Mouse (Mus musculus) adrenal gland (tissue): ENCODE results near the gene Olfml2b.

Experiments
- intact Hi-C: fragments of 180-260 bp; cut with DNase I; formaldehyde crosslinking; loops from one replicate; pipeline ENCODE4 v1.15.1; 2025

Olfml2b gene

DNA sequence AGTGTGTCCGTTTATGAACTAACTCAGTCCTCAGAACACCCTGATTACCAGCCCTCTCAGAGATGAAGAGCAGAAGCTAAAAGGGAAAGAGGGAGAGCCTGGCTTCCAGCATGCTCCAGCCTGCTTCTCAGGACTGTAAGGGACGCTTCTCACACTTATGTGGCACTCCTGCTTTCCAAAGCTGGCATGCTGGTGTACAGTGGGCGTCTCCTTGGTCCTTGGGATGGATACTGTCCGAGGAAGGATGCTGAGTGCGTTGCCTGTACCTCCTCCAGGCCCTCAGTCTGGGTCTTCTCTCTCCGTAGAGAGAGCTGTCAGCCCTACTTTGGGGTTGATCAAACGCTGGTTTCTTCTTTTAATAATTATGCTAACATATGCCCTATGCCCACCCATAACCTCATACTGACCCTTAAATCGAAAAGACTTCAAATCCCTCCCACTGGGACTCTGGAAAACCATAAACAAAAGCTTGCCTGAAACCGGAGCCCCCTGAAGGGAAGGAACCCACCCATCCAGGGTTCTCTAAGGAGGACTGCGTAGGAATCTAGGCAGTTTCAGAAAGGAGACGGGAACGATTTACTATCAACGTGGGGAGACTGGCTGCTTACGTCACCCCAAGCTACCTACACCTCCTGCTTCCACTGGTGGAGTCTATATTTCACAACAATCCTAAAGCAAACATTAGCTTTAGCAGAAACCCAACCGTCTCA is 1.7 kb downstream of the Olfml2b start:
- intact Hi-C loops: no loop called here

DNA sequence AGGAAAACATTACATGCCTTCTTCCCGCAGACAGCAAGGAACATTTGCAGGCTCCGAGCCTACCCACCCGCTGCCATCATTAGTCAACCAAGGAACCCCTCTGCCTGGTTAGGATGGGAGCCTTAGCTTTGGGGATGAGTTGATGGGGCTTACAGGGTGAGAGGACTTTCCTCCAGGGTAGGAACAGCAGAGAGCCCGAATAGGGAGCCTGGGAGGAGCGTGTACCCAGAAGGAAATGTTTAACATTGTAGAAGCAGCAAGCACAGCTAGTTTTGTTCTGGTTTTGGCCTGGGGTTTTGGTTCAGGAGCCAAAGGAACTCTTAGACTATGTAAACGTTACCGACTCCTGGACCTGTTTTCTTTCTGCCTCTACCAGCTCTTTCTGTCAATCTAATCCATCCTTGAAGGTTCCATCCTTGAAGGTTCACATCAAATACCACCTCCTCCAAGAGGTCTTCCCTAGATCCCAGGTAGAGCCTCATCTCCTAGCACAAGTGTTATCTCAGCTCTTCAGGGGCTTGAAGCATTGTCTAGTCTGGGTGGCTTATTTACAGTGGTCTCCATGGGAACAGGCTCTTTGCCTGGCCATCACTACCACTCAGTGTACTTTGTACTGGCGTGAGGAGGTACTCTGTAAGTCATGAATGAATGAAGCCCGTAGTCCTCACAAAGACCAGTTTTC is 2.4 kb downstream of the Olfml2b start:
- intact Hi-C loops: no loop called here

DNA sequence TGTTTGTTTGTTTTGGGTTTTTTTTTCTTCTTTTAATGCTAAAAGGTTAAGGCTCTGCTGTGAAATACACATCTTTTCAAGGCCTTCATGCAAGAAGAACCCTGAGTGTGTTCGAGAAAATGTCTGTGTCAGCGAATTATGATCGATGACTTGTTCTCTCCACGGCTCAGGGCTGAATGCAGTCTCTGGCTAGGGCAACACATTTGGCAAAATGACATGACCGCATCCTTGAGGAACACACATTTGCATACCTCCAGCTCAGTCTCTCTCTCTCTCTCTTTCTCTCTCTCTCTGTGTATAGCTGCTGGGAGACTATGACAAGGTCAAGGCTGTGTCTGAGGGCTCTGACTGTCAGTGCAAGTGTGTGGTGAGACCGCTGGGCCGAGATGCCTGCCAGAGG is 3.0 kb downstream of the Olfml2b start:
- intact Hi-C loops: no loop called here

GRCm38 (mm10) chr1:170647971-170648514 is 3.7 kb downstream of the Olfml2b start:
- intact Hi-C loops: no loop called here

DNA sequence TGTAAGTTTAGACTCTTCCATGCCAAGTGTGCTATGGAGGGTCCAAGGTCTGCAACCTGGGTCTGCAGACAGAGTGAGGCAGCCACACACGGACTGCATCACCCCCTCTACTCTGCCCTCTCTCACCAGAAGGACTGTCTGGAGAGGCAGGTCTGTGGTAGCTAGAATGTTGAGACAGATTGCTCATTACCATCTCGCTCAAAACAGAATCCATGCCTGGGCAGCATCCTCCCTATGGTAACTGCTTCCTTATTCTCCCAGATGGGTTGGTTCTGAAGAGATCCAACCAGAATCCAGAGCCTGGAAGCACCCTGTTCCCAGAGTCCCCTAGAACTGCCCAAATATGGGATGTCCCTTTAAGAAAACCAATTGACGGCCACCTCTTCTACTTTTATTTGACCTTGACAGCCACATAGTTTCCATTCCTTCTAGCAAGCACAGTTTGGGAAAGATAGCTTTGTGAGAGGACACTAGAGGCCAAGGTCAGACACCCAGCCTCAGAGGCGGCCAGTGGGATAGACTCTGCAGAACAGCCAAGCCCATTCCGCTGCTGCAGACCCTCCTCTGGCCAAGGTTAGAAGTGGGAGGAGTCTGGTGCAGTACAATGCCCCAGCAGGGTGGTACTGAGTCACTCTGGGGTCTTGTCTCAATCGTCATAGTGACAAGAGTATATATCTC is 6.9 kb downstream of the Olfml2b start:
- intact Hi-C loops: no loop called here

DNA sequence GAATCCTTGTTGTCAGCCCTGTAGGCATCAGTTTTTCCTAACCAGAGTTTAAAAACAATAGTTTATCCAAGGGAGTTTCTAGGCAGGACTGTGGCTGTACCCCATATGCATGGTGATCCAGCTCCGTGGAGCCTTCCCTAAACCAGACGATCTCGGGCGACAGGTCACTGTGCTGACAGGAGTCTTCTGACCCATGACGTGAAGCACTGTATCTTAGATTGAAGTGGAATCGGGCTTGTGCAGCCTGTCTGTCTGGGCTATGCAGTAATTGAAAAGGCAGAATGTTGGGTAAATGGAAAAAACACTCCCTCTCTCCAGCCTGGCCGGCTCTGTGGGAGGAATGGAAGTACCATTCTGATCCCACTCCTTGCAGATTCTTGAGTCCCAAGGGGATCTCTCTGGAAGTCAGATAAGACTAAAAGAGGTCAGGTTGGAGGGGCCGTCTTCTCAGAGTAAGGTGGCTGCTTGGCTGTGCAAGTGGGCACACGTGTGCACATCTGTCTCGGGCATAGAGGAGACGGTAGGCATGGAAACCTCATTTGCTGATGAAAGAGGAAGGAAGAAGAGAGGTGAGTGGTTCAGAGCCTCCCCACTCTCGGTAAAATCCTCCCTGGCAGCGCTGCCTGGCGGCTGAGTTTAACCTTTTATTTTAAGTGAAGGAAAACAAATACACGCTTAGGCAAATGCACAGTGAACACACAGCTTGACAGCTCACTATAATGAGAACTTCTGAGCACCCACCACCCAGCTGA is 7.8 kb downstream of the Olfml2b start:
- intact Hi-C loops: no loop called here

DNA sequence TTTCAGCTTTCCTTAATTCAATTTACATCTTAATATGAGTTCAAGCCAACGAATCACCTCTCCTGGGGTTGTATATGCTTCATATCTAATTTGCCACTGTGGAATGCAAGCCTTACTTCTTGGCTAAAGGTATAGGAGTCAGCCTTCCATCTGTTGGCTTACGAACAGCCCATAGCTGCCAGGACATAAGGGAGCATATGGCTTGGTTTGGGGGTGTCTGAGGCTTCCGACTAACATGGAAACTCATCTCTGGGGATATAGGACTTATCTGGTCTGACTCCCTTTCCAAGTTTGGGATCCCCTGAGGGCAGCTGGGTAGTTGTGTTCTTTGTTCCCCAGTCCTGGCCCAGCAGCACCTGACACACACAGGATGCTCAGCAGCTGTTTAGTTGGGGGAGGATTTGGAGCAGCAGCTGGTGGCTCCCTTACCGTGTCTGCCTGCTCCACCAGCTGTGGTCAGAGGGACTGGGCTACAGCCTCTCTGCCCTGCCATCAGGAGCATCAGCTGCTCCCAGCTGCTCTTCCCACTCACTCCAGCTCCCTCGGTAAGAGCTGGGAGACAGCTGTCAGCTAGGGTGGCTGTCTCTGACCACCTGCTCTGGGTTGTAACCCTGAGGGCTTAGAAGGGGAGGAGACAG is 11.1 kb downstream of the Olfml2b start:
- intact Hi-C loops: no loop called here

DNA sequence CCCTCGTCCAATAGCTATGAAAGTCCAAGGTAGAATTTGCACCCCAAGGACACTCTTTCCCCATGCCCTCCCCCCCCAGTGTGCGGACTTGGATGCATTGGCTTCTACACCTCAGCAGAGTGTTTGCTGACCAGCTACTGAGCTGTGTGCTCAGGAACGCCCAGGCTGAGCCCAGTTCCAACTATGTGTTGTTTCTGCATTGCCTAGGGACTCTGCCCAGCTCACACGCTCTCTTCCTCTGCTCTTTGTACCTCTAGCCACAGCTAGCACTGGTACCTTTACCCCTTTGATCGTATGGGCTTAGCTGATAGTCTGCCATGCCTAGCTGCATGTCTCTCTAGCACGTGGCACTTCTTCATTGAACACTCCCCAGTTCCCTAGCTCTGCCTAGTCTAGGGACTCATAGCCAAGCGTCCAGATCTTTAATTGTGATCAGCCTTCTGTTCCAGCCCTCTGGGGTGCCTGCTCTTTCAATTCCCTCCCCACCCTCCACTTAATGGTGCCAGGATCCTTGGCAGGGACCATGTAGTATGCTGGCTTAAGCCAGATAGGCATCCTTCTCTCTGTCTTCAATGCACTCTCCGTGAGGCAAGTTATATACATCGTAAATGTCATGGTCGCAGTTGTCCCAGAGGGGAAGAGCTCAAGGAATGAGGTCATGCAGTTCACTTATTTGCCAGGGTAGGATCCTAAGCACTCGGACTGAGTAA is 12.3 kb downstream of the Olfml2b start:
- intact Hi-C loops: no loop called here

GRCm38 (mm10) chr1:170657228-170657521 is 12.8 kb downstream of the Olfml2b start:
- intact Hi-C loops: no loop called here

DNA sequence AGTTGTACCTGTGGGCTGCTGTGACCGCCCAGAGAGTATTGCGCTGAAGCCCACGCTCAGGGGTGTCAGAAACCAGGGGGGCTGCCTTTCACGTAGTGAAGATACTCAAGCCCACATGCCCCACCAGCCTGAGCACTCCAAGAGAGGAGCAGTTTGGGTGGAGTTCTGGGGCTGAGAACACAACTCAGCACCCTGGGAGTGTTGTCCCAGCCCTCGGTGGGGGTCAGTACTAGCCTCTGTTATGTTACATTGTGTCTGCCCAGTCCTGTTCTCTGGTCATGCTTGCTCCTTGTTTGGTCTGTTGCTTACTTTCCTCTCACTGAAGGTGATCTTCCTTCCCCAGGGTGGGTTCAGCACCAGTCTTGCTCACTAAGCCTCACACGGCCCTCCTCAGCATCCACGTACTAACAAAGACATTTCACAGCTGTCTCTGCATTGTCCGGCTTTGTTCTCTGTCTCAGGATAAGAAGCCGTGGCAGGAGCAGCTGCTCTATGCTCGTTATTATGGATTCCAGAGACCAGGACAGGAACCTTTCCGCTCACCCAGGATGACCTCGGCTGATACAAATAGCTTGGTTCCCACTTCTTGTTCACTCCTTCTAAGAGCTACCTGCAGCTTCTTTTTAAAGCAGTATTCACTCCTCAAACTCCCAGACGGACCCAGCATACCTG is 13.4 kb downstream of the Olfml2b start:
- intact Hi-C loops: no loop called here

DNA sequence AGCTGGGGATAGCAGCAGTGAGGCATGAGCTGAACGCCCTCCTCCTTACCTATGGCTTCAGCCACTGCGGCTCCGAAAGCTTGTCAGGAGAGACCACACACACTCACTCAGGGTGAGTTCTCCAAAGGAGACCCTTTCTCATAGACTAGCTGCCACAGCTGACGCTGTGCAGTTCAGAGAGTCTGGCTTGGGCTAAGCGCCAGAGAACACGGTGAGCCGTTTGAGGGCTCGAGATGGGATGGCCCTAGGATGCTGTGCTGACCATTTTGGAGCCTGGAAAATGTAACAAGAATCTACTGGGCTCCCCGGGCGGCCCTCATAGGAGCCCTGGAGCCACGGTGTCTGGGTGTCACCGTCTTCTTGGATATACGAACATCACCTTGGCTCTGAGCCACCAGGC is 14.9 kb downstream of the Olfml2b start:
- intact Hi-C loops: no loop called here

GRCm38 (mm10) chr1:170664620-170665185 is 20.4 kb downstream of the Olfml2b start:
- intact Hi-C loops: no loop called here

DNA sequence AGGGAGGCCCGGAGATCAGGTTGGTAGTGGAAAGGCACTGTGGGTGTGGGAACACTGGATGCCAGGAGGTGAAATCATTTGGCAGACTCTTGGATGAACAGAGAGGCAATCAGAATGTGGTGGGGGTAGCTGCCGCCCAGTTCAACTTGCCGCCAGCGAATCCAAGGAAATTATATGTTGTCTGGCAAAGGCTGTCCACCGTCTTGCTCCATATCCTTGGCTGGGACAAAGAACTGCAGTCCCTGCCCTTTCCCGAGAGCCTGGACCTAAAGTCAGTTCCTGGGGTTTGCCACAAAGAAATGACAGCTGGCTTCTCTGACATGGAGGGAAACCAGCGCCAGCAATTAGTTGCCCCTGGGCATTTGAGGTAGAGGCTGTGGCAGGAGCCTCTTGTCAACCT is 20.9 kb downstream of the Olfml2b start:
- intact Hi-C loops: no loop called here

- intact Hi-C loops: no loop called here
These were observed 29.9 kb downstream of the Olfml2b start for GRCm38 (mm10) chr1:170674184-170674775.

DNA sequence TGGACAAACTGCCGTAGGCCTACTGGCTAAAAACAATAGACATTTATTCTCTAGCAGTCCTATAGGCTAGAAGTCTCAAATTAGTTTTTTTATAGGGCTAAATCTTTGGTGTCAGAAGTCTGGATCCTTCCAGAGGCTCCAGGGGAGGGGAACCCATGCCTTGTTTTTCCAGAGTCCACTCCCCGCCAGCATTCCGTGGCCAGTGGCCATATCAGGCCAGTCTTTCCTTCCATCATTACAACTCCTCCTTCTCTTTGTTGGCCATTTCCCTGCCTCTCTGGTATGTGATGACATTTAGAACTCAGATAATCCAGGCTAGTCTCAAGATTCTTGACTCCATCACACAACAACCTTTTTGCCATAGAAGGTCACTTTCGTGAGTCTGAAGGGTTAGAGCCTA is 33.3 kb downstream of the Olfml2b start:
- intact Hi-C loops: no loop called here

GRCm38 (mm10) chr1:170678861-170679260 is 34.5 kb downstream of the Olfml2b start:
- intact Hi-C loops: no loop called here

DNA sequence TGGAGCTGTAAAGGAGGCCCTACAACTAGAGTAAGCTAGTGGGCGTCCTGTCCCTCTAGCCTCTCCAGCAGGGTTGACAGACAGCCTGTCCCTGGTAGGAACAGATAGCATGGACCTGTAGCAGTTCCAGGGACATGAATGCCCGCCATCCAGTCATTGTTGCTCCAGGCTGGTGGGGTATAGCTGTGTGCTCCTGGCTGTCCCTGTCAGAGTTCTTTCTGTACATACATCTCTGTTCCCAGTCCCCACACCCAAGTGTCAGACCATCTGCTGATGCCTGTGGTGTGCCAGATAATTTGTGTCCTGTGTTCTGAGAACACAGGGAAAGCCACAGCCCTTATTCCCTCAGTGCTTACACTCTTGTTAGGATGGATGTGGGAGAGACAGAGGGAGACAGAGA is 35.3 kb downstream of the Olfml2b start:
- intact Hi-C loops: no loop called here

DNA sequence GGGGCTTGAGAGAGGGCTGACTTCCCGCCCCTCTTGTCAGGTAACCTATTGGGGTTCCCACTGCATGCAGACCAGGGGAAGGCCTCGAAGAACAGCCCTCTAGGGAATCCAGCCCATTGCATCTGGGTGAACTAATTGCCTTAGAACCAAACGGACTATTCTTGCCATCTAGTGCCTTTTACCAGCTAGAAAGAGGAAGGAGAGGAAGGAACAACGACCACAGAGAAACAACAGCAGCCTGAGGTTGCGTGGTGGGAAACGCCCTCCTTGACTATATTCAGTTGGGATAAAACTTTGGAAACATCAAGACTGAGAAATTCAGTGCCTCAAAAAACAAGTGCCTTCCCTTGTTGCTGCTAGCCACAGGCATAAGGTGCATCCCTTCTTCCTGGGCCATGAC is 39.5 kb downstream of the Olfml2b start:
- intact Hi-C loops: no loop called here

DNA sequence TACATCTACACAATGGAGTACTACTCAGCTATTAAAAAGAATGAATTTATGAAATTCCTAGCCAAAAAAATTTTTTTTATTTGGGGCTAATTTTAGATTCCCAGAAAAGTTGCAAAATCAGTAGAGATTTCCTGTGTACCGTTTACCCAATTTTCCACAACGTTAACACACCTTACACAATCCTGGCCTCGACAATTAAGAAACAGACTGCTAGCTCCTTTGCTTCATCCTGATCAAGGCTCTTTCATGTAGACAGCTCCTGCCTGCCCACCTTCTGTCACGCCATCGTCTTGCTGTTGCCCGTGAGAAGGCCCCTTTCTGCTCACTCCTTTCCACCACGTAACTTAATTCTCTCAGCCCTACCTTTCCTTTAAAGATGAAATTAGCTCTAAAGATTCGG is 45.4 kb downstream of the Olfml2b start:
- intact Hi-C loops: no loop called here
